Mouse (Mus musculus) C2C12 (cell line): ENCODE measurements around the gene Praf2. TPM values are rescaled to one million over a fixed set of nuclear protein-coding genes. Genes with fewer than 3 reads are reported as not detected.

Experiments
- H3K27me3 ChIP-seq: one replicate; pipeline ENCODE4 v1.6.1; 2011; ENCODE audit not compliant: control insufficient read depth, insufficient read depth, insufficient read length
- H3K36me3 ChIP-seq: one replicate; pipeline ENCODE4 v1.6.1; 2011; ENCODE audit not compliant: control insufficient read depth, insufficient read depth
- H3K4me3 ChIP-seq: one replicate; pipeline ENCODE4 v1.5.1; 2011; ENCODE audit warnings: mild to moderate bottlenecking, control low read depth; ENCODE audit not compliant: poor library complexity, insufficient read depth, severe bottlenecking
- H3K79me2 ChIP-seq: one replicate; pipeline ENCODE4 v1.6.1; 2011; ENCODE audit not compliant: control insufficient read depth, insufficient read depth
- H3K79me3 ChIP-seq: one replicate; pipeline ENCODE4 v1.6.1; 2011; ENCODE audit warnings: low read depth, control low read depth
- H3ac ChIP-seq: one replicate; pipeline ENCODE3; 2011; ENCODE audit warnings: low read depth; ENCODE audit not compliant: control insufficient read depth, insufficient read length
- CEBPB ChIP-seq: IDR thresholded peaks from one replicate; pipeline ENCODE4 v1.6.1; 2011; ENCODE audit warnings: low read depth, mild to moderate bottlenecking, control low read depth, moderate library complexity
- CTCF ChIP-seq: IDR thresholded peaks from one replicate; pipeline ENCODE4 v1.5.1; 2011; ENCODE audit not compliant: control insufficient read depth, insufficient read depth, insufficient read length
- FOSL1 ChIP-seq: IDR thresholded peaks from one replicate; pipeline ENCODE4 v1.8.0; 2011; ENCODE audit warnings: mild to moderate bottlenecking, low read length; ENCODE audit not compliant: poor library complexity, insufficient read depth, severe bottlenecking
- MAX ChIP-seq: IDR thresholded peaks from one replicate; pipeline ENCODE4 v1.6.1; 2011; ENCODE audit warnings: mild to moderate bottlenecking, control low read depth
- MYOD1 ChIP-seq: IDR thresholded peaks from one replicate; pipeline ENCODE4 v1.6.1; 2011; ENCODE audit warnings: low read depth; ENCODE audit not compliant: control insufficient read depth, insufficient read length
- MYOG ChIP-seq: IDR thresholded peaks from one replicate; pipeline ENCODE4 v1.6.1; 2011; ENCODE audit not compliant: control insufficient read depth, insufficient read length; ENCODE audit errors: extremely low read depth
- USF1 ChIP-seq: IDR thresholded peaks from one replicate; pipeline ENCODE4 v1.6.1; 2011; ENCODE audit warnings: low read depth, mild to moderate bottlenecking, control low read depth, moderate library complexity
- long read RNA-seq, 2 experiments: library from polyadenylated mRNA; unstranded; transcript quantifications; one replicate each; pipeline ENCODE4 v2.0.0; 2019 to 2020
- polyA plus RNA-seq: library from polyadenylated mRNA; unstranded; fragments of >200 nt; fragmentation: generic; extraction: Trizol; gene quantifications from one replicate; pipeline ENCODE4 v1.2.1, GENCODE M21; 2012; ENCODE audit warnings: missing spikeins

Gene Praf2
- 93.9 TPM for polyA plus RNA-seq
- long read RNA-seq, experiment 1, transcript Praf2-201 (3 exons, 1,339 nt) = major isoform, 100 of 104 reads
- long read RNA-seq, experiment 1, partial matches to known transcripts = 1 of 104 reads
- long read RNA-seq, experiment 1, other reads (novel, unspliced or antisense) = 3 of 104 reads
- long read RNA-seq, experiment 2, transcript Praf2-201 (3 exons, 1,339 nt) = major isoform, 62 of 67 reads
- long read RNA-seq, experiment 2, partial matches to known transcripts = 4 of 67 reads
- long read RNA-seq, experiment 2, other reads (novel, unspliced or antisense) = 1 of 67 reads

GRCm38 (mm10) chrX:7728215-7728921 lies at the start of gene Praf2:
TSS of gene Praf2 (plus strand) at chrX:7728439.
- TF ChIP-seq CEBPB = no peak
- peak; percentile 80 for TF ChIP-seq MAX
- no peak for TF ChIP-seq CTCF
- peak within 1 kb of the TSS; percentile 76 for H3ac ChIP-seq
- H3K79me3 ChIP-seq = no peaks in the 10 kb centered on the region
- H3K27me3 ChIP-seq = no peaks in the 10 kb centered on the region
- H3K79me2 ChIP-seq = no peaks in the 10 kb centered on the region
- no peaks in the 10 kb centered on the region for H3K36me3 ChIP-seq
- peak within 1 kb of the TSS; percentile 45 for H3K4me3 ChIP-seq

- Histone ChIP-seq H3K27me3 (no peaks in the 10 kb centered on the region), H3K4me3 (no peak overlapping the region), H3K36me3 (no peaks in the 10 kb centered on the region), H3ac (no peak overlapping the region), H3K79me3 (no peaks in the 10 kb centered on the region), H3K79me2 (no peaks in the 10 kb centered on the region)
- TF ChIP-seq USF1 (no peak), FOSL1 (no peak), CEBPB (no peak), MAX (no peak), CTCF (no peak), MYOD1 (no peak), MYOG (no peak)
Measured at GRCm38 (mm10) chrX:7678986-7679385, 49.3 kb upstream of the Praf2 start.

GRCm38 (mm10) chrX:7679405-7680056 lies 48.7 kb upstream of the Praf2 start:
- Histone ChIP-seq H3ac (peak overlapping the region; percentile 12), H3K36me3 (no peaks in the 10 kb centered on the region), H3K79me2 (no peaks in the 10 kb centered on the region), H3K27me3 (no peaks in the 10 kb centered on the region), H3K79me3 (no peaks in the 10 kb centered on the region), H3K4me3 (no peak overlapping the region)
- TF ChIP-seq CTCF = peak; percentile 76
- TF ChIP-seq CEBPB = no peak

GRCm38 (mm10) chrX:7680057-7680412 lies 48.2 kb upstream of the Praf2 start:
- no peak overlapping the region for H3ac ChIP-seq
- H3K4me3 ChIP-seq = peak overlapping the region; percentile 11
- TF ChIP-seq FOSL1 = no peak
- TF ChIP-seq USF1 = no peak
- TF ChIP-seq MYOG = no peak
- TF ChIP-seq MAX = no peak
- no peak for TF ChIP-seq CTCF
- no peak for TF ChIP-seq CEBPB
- no peak for TF ChIP-seq MYOD1
- H3K27me3 ChIP-seq = no peaks in the 10 kb centered on the region
- H3K36me3 ChIP-seq = no peaks in the 10 kb centered on the region
- H3K79me3 ChIP-seq = no peaks in the 10 kb centered on the region
- no peaks in the 10 kb centered on the region for H3K79me2 ChIP-seq

- no peaks in the 10 kb centered on the region for H3K36me3 ChIP-seq
- H3K4me3 ChIP-seq = peak within 1 kb of the TSS; percentile 11
- no peaks in the 10 kb centered on the region for H3K79me3 ChIP-seq
- H3K27me3 ChIP-seq = no peaks in the 10 kb centered on the region
- H3K79me2 ChIP-seq = no peaks in the 10 kb centered on the region
- no peak within 1 kb of the TSS for H3ac ChIP-seq
- TF ChIP-seq MYOG (no peak), FOSL1 (no peak), USF1 (no peak), MAX (no peak), CTCF (no peak), CEBPB (no peak), MYOD1 (no peak)
Measured at GRCm38 (mm10) chrX:7680864-7681263, 47.4 kb upstream of the Praf2 start, which contains the start of gene Magix. TSS of gene Magix (minus strand) at chrX:7681251.
